Mouse (Mus musculus) megakaryocyte-erythroid progenitor cell, adult 5 weeks (primary cell): ENCODE data around the gene Spns1. TPM values are rescaled to one million over a fixed set of nuclear protein-coding genes. Genes with fewer than 3 reads are reported as not detected.

Source experiments
- polyA plus RNA-seq: library from polyadenylated mRNA; stranded (reverse); fragments of >175 nt; gene quantifications from 2 replicates; pipeline ENCODE4 v1.2.3, GENCODE M21; 2012

The Spns1 gene
- polyA plus RNA-seq, result 74.2 and 80.8 TPM in 2 replicates

DNA sequence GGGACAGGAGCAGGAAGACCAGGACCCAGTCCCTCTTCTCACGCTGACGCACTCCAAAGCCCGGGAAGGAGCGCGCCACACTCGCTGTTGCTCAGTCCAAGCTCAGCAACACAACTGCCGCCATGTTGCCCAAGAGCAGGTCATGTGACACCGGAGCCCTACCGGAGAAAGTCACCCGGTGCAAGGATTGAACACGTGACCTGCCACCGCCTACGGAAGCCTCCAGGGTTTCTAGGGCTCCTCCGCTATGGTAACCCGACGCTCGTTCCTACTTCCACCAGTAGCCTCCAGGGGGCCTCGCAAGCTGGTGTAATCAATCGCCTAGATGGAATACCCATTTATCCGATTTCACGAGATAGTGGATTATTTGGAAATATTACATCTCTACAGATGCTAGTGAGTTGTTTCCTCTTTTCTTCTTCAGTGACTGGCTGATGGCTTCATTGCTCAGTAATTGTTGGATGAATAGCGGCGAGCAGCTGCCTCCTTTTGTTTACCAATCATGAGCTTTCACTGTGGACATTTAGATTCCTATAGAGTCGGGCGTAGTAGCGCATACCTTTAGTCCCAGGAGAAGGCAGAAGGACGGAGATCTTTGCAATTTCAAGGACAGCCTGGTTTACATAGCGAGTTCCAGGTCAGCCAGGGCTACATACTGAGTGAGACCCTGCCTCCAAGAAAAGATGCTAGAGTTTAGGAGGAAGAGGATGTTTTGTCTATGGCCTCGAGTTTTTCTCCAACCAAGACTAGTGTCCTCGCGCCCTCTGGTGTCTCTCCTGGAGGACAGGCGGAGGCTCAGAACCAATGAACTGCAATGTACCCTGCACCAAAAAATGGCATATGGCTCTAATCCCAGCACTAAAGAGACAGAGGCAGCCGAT, at the start of gene Spns1:
Gene Spns1 (minus strand): TSS at position 173 of the 881 bp plus-strand sequence.

DNA sequence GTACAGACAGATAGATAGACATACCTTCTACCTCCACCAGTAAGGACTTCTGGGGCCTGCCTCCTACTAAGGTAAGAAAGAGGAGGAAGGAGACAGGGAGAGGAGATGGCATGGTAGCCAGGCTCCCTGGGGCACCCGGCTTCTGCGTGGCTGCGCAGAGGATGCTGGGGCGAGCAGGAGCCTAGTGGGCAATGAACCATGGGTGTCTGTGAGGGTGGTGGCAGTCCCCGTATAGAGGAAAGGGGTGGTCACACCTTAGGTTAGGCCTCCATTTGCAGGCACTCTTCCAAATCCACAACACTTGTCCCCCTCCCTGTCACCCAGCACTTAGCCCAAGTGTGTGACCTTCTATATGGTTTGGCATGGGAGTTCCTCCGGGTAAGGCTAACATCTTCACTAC, 37.5 kb upstream of the Spns1 start, which contains the start of gene Cd19:
Gene Cd19 (minus strand): TSS at position 165 of the 400 bp plus-strand sequence.

DNA sequence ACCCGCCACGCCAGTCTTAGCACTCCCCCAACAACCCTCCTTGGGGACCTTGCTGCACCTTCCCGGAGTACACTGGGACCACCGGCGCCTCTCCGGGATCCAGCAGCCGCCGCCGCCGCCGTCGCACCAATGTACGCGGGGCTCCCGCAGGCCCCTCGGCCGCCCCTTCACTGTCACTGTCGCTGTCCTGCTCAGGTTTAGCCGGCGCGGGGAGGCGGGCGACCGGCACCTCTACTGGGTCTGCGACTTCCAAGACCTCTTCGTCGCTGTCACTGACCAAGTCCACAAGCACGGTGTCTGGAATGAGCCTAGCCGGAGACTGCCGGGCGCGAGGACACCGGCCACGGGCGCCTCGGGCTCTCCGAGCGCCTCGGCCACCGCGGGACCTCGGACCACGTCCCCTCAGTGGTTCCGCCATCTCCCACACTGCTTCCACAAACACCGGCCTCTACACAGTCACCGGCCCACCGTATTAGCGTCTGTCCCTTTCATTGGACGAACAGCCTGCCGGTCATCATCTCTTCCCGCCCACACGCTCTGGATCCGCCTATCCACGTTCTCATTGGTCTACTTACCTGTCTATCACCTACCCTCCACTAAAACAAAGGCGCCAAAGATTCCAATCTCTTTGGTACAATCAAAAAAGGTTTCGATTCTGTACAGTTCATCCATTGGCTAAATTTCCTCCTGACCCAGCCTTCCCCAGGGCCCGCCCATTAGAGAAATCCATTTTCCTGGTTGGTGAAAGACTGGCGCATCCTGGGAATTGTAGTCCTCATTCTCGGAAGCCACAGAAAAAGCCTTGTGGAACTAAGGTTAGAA, 19.3 kb upstream of the Spns1 start, which contains the start of gene Nfatc2ip:
Gene Nfatc2ip (minus strand): TSS at position 440 of the 822 bp plus-strand sequence.

DNA sequence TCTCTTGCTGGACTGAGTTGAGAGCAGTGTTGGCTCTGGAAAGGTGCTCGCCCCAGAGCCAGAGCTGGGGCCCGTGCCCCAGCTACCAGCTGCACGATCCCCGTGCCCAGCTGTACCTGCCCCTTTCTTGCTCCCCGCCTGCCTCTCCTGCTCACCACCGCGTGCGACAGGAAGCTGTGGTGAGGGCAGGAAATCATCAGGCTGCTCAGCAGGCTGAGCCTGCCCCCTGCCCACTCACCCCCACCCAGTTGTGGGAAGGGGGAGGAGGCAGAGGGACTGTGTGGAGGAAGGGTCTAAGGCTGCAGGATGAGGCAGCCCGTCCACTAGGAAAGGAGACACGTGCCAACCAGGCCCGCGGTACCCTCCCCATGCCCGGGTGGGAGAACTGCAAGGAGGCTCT, 7.9 kb downstream of the Spns1 start, which contains the start of gene Lat:
Gene Lat (minus strand): TSS at position 178 of the 400 bp plus-strand sequence.

Other genes with a start within 250 kb of the Spns1 start
- 120 and 147 TPM in 2 replicates for gene Xpo6, start 176.9 kb downstream of the Spns1 start, polyA plus RNA-seq
- gene Sbk1, start 104.8 kb downstream of the Spns1 start, polyA plus RNA-seq, result 13.4 and 14.1 TPM in 2 replicates
- gene Lat, start 7.9 kb downstream of the Spns1 start, polyA plus RNA-seq, result 47.1 and 73.2 TPM in 2 replicates
- 3.0 and 3.5 TPM in 2 replicates for gene Nfatc2ip, start 19.3 kb upstream of the Spns1 start, polyA plus RNA-seq
- gene Cd19, start 37.4 kb upstream of the Spns1 start, polyA plus RNA-seq, result 1.3 and 3.7 TPM in 2 replicates
- 64.8 and 70.0 TPM in 2 replicates for gene Rabep2, start 51.3 kb upstream of the Spns1 start, polyA plus RNA-seq
- 0.19 and 0.44 TPM in 2 replicates for gene Atp2a1, start 85.7 kb upstream of the Spns1 start, polyA plus RNA-seq
- gene Sh2b1, start 98.0 kb upstream of the Spns1 start, polyA plus RNA-seq, result 154 and 176 TPM in 2 replicates
- gene Tufm, start 109.9 kb upstream of the Spns1 start, polyA plus RNA-seq, result 79.6 and 83.5 TPM in 2 replicates
- gene Atxn2l, start 126.0 kb upstream of the Spns1 start, polyA plus RNA-seq, result 983 and 1,087 TPM in 2 replicates
- 74.2 and 91.5 TPM in 2 replicates for gene Eif3c, start 189.0 kb upstream of the Spns1 start, polyA plus RNA-seq
- gene Apobr, start 207.5 kb upstream of the Spns1 start, polyA plus RNA-seq, result 22.0 and 22.6 TPM in 2 replicates
- 20.1 and 24.7 TPM in 2 replicates for gene Cln3, start 208.4 kb upstream of the Spns1 start, polyA plus RNA-seq
- 0.52 and 1.4 TPM in 2 replicates for gene Il27, start 217.5 kb upstream of the Spns1 start, polyA plus RNA-seq